Mouse (Mus musculus) gastrocnemius, adult 18-20 months (tissue): ENCODE data around the gene Crip1. TPM values are rescaled to one million over a fixed set of nuclear protein-coding genes. Genes with fewer than 3 reads are reported as not detected.

Experiments
- DNase-seq: peaks from one replicate; pipeline ENCODE4 v3.0.0; 2021; ENCODE audit warnings: low spot score
- total RNA-seq, 2 experiments: library from RNA; stranded (reverse); gene quantifications; 2 replicates each; pipeline ENCODE4 v1.2.3; 2021

The Crip1 gene
- total RNA-seq, 2 experiments from 2014 or later: 65.3 to 100 TPM

DNA sequence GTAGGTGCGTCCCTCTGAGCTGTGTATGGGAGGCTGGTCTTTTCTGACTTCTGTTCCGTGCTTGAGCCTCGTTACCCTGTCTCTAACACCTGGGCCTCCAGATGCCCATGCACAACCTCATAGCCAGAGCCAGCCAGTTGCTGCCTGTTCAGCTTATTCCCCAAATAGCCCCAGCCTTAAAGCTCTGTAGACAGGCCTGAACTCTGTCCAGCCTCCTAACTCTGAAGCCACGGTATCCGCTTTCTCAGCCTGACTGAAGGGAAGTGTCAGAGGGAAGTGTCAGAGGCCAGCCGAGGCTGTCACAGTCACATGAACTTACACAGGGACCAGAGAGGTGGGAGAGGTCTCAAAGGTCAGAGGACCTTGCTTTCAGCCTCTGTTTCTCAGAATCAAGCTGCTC is 21.4 kb upstream of the Crip1 start:
- peak; percentile 77 for DNase-seq

DNA sequence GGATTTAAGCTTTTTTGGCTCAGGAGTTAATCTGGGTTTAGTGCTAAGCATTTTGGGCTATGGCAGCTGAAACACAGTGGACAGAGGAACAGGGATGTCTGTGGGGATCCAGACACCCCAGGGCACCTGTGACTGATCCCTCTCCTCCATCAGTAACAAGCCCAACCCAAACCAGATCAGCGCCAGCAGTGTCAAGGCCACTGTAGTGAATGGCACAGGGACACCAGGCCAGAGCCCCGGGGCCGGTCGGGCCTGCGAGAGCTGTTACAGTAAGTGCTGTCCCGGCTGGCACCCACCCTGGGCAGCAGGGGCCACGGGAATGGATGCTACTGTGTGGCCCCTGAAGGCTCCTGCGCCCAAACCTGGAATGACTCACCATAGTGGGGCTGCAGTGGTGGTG is 15.4 kb upstream of the Crip1 start:
- DNase-seq: no peak

DNA sequence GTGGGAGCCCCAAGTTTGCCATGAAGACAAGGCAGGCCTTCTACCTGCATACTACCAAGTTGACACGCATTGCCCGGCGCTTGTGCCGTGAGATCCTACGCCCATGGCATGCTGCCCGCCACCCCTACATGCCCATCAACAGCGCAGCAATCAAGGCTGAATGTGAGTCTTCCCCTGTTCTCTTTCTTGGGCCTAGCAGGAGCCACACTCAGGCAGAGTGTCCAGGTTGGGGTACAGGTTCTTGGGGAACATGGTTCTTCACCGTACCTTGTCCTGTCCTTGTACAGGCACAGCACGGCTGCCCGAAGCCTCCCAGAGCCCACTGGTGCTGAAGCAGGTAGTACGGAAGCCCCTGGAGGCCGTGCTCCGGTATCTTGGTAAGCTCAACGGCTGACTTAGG is 14.5 kb upstream of the Crip1 start:
- DNase-seq: no peak

DNA sequence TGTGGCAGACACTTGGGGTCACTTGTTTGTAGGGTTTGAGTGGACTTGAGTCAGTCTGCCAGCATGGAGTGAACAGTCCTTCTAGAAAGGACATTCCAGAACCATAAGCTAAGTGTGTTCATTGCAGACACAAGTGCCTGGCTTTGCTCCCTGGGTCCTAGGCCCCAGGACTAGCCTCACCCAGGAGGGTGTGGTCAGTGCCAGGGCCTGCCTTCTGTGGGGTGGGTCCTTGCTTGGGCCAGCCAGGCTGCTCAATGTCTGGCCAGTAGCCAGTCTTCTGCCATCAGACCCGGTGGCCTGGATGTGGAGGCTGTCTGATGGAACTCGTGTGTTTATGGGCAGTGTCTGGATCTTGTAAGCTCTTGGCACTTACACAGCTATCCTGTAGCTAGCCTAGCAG is 13.5 kb upstream of the Crip1 start:
- peak; percentile 67 for DNase-seq

DNA sequence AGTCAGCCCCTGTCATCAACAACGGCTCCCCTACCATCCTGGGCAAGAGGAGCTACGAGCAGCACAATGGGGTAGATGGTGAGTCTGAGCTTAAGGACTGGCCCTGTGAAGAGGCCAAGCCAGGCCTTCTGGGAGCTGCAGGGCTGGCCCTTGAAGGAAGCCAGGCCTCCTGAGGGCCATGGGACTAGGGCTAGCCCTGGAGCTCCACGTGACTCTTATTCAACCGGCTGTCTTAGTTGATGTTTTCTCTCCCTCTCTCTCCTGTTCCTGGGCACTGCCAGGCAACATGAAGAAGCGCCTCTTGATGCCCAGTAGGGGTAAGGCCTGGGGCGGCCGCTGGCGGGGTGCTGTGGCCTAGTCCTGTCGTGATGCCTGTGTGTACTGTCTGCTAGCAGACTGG is 12.9 kb upstream of the Crip1 start:
- DNase-seq: no peak

DNA sequence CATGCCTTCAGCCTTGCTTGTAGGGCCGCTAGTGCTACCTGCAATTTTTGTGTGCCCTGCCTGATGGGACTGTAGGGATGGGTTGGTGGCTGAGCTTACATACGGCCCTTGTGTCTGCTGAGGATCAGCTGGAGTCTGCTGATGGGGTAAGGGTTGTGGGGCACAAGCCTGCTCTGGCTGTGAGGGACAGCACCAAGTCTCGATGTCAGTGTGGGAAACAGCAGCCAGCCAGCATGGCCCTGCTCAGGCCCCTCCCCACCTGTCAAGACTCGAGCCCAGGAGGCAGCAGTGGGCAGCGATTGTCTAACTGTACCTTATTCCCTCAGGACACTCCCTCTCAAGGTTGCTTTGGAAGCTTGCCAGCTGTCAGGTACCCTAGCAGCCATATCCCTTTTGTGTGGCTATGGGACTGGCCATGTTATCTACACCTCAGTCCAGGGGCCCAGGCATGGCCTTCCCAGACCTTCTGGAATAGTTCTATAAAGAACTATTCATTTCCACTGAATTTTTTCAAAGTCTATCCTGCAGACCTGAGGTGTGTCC is 12.2 kb upstream of the Crip1 start:
- no peak for DNase-seq

DNA sequence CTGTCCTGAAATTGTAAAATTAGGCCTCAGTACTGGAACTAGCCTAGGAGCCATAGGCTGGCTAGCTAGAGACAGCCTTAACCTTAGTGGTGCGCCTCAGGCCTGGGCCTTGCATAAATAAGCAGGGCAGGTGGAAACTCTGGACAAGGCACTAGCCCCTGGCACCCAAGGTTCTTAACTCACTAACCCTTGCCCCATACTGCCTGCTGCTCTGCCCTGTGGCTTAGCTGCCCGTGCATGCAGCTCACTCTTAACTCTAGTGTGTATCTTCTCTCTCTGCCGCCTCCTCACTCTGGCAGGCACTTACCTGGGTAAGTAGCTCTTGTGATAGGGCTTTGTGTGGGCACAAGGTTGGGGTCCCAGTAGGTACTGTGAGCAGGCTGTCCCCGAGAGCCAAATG is 11.6 kb upstream of the Crip1 start:
- no peak for DNase-seq

DNA sequence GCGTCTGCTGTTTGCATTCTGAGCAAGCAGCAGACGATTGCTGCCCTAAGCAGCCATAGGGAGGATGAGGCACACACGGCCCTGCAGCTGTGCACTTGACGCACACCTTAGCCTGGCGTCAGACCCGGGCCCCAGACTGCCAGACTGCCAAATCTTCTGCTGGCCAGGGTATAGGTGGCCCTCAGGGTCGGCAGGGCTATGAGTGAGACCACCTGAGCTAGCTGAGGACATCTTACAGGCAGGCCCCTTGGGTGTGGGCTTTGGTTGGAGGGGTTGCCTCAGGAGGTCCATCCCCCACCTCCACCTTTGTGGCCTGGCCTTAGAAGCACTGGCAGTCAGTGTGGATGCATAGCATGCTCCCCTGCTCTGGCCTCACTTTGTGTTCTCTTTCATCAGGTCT is 10.7 kb upstream of the Crip1 start:
- no peak for DNase-seq

DNA sequence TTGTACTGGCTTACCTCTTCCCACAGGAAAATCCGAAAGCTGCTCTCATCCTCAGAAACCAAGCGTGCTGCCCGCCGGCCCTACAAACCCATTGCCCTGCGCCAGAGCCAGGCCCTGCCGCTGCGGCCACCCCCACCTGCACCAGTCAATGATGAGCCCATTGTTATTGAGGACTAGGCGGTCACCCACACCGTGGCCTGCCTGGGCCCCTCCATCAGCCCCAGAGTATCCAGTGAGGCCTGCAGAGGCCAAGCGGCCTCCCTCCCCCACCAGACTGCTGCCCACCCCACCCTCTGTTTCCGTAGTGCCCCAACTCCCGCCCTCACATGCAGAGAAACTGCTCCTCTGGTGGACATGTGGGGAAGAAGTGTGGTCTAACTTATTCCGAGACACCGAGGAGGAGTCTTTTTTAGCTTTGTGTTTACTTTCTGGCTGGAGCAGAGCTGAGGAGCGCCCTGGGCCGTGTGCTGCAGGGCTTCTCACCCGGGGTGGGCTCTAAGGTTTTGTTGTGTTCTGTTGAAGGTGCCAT is 9.6 kb upstream of the Crip1 start:
- DNase-seq: no peak

DNA sequence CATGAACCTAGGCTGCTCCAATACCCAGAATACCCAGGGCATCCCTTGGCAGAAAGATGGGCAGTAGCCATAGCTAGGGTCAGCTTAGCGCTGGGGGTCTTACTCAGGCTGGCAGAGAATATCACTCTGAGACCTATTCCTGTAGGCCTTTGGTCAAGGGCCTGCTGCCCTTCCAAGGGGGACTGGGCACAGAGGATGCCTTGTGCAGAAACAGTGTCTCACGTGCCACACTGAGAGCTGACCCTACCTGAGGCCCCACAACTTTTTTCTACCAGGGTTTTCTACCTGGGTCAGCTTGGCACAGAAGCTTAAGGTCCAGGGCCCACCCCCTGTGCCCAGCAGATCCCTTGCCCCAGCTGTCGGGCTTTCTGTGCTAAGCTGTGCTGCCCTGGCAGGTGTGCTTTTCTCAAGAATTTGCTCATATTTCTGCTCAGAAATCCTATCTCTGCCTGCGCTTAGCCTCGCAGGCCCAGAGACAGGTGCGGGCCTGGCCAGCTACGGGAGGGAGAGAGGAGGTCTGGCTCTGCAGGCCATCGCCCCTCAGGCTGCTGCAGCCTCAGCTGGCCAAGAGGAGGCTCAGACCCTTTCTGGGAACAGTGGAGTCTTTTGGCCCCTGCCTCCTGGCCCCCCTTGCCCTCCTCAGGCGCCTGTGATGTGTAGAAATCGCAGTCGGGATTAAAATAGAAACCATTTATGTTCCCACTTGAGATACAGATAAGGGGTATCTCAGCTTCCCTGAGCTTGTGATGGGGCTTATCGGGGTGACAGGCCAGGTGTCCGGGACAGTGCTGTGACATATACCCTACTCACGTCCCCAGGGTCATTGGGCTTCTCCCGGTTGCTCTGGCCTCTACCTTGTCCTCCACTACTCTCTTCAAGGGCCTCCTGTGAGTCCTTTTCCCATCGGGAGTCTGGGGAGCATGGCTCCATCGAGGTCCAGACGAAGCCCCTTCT is 8.6 kb upstream of the Crip1 start:
- DNase-seq: no peak

DNA sequence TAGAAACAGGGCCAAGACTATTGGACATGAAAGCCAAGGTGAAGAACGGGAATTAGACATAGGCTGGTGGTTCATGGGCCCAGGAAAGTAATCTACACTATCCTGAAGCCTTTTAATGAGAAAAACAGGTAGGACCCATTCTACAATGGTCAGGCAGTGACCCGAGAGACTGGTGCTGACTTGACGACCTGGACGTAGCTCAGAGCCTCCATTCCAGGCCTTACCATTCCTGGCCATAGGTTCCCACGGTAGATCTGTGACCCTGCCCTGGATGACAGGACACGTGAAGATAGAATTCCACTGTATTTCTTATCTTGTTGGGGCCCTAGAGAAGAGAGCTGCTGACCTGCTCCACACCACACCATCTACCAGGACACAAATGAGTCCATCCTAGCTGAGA is 7.8 kb upstream of the Crip1 start:
- DNase-seq: no peak

DNA sequence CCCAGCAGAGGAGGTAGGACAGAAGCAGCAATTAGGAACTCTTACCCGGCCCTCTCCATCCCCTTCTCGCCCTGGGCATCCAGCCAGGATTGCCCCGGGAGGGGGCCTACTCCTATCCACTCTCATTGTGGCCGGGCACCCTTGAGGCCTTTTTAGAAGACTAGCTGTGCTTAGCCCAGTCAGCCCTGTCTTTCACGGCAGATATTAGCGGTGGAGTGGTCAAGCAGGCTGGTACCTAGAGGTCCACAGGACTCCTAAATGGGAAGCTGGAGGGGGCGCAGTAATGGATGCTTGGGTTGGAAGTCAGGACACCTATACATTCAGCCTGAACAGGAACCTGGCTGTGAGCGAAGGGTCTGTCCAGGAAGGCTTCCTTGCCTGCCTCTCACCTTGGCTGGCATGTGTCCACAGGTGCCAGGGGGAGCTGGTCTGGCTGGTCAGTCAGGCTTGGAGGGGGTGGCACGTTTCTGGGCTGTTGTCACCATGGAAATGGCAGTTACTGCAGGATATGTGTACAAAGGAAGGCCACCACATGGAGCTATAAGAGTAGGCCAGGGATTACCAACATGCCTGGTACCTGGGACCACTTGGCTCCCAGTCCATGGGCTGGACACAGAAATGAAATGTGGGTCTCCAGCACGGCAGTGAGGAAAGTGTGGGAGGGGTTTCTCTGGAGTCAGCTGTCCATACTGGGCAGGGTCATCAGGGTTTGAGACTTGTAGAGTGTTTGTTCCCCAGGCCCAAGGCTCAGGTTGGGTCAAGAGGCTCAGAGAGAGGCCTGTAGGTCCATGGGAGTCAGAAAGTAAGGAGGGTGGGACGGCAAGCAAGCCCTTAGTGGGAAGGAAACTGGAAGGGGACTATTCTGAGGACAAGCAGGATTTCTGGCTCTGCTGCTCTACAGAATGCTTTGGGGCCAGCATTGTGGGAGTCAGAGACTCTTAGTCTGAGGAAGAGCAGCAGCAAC is 6.9 kb upstream of the Crip1 start:
- DNase-seq: no peak

DNA sequence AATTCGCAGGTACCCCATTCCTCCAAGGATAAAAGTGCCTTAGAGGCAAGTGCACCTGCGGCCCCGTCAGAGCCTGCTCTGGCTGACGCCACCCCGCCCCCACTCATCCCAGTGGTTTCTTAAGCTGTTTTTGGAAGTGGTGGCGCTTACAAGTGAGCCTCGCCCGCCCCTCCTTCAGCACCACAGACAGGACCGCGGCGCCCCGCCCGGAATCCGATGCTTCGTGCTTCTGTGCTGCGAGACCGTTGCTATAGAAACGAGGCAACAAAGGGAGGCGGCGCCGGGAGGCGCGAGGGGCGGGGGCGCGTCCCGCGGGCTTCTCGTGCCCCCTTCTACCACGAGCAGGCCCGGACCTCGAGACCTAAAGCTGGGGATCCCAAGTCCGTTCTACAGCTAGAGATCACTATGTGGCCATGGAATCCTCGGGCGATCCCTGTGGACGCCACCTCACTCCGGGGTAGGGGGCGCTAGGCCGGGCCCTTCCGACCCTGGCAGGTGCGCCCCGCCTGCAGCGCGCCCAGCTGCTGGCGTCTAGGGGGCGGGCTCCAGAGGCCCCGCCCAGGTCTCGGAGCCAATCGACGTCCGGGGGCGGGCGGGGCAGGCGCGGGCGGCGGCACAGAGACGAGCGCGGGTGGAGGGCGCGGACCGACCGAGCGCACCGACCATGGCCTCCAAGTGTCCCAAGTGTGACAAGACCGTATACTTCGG is 6.1 kb upstream of the Crip1 start, which contains the start of gene Crip2:
Gene Crip2 (plus strand): TSS at position 329 of the 708 bp plus-strand sequence.
- peak; percentile 83 for DNase-seq

DNA sequence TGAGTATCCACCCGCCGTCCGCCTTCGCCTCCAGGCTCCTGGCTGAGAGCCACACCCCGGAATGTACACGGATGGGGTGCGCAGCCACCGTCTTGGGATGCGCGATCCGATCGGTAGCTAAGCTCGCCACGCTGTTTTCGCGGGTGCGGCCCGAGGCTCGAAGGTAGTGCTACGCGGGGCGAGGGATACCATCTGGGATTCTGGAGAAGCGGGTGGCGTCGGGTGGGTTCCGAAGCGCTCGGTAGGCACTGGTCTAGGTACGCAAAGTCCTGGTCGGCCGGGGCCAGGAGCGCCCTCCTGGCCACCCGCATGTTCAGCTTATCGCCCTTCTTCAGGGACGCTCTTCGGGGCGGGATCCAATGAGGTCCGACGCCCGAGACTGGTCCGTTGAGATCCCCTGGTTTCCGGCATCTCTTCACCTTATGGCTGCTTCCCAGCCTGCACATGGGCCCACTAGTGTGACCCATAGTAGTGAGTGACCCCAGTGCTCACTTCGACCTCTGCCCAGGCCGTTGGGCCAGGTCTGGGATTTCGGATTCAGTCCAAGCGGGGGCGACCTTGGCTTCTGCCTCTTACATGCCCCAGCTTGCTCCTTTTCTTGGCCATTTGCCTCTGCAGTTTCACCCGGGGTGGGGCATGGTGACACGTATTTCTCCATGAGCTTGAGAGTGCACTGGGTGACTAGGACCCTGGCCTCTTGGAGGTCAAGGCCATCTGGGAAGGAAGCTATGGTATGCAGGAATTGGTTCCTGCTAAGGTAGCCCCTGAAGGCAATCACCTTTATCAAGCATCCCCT is 5.3 kb upstream of the Crip1 start:
- peak; percentile 36 for DNase-seq

DNA sequence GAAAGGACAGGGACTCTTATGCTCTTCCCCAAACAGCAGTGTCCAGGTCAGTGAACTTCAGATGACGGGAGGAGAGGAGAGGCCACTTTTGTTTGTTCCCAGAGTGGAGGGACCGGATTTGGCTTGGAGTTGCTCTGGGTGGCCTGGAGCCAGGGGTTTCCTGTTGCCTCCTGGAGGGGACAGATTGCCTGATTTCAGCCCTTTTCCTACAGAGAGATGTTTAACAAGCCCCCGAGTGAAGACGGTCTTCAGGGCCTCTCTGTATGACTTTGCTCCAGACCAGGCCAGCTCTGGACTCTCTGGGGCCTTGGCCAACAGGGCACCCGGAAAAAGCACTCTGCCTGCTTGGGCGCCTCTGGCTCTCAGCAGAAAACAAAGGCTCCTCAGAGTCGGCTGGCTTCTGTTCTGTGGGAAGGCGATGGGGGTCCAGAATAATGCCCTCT is 4.6 kb upstream of the Crip1 start:
- DNase-seq: peak; percentile 65

DNA sequence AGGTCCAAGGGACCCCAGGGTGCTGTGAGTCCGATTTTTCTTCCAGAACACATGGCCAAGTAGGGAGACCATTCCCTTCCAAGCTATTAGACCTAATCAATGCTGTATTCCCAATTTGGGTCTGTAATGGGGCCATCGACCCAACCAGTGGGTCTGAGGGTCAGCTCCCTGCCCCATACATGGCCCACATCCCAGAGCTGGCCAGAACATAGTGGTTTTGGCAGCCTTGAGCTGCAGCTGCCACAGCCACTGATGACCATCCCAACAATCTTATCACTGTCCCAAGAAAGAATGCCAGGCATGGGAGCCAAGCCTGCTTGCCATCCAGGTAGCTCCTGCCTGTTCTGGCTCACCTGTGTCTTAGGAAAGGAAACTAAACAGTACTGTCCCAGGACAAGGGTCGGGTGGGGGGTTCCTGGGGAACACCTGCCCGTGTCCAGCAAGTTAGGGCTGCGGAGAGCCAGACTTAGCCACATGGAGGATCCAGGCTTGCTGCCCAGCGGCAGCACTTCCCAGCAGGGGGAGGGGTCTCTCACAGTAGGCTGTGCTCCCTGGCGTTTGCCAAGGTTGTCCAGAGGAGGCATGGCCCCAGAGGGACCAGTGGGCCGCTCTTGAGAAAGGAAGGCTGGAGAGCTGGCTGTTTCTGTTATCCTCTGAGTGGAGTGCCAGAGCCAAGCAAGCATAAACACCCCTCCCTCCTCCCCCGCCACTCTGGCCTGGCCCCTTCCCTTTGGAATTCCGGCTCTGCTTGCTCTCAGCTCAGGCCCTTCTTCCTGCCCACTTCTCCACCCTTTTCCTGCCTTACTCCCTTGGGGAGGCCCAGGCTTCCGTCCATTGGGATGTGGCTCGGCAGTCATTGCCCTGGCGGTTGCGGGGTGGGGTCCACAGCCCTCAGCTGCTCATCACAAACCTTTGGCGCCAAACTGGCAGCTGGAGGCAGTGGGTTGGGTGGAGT is 3.8 kb upstream of the Crip1 start:
- peak; percentile 83 for DNase-seq

DNA sequence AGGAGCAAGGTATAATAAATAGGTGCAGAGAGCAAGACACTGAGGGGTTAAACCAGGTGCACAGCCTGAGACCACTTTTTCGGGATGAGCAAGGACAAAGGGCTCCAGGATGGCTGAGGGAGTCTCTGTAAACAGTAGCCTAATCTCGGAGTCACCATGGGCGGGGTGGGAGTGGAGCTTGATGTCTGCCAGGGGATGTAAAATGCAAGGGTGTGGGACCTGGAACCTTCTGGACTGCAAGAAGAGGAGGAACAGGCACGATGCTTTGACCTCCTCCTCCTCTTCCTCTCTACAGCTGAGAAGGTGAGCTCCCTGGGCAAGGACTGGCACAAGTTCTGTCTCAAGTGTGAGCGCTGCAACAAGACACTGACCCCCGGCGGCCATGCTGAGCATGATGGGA is 3.0 kb upstream of the Crip1 start:
- peak; percentile 48 for DNase-seq

DNA sequence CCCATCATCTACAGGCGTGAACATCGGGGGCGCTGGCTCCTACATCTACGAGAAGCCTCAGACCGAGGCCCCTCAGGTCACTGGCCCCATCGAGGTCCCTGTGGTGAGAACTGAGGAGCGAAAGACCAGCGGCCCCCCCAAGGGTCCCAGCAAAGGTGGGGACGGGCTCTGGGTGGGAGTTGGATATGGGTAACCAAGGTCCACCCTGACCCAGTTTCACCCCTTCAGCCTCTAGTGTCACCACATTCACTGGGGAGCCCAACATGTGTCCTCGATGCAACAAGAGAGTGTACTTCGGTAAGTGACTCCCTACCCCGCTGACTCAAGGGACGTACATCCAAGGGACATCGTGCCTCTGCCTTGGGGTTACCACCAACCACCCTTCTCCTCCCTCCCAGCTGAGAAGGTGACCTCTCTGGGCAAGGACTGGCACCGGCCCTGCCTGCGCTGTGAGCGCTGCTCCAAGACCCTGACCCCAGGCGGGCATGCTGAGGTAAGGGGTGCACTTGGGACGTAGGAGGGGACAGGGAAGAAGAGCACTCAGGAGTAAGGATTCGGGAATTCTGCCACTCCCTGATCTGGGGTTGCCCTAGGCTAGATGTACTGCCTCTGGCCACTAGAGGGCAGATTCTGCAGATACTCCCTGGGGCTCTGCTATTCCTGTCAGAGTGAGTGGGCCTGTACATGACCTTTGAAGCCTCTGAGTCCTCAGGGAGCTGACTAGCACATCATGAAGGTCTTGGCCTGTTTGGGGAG is 1.9 kb upstream of the Crip1 start:
- peak; percentile 58 for DNase-seq
